Mouse (Mus musculus) limb, embryonic 14.5 days (tissue): Measurements from ENCODE around the gene Mob3b. TPM values are rescaled to one million over a fixed set of nuclear protein-coding genes. Genes with fewer than 3 reads are reported as not detected.

Experiments used
- ATAC-seq: fragments of 200-750 bp; cut with Nextera tagmentation; 2 replicates; pipeline ENCODE4 v1.8.0; 2017; ENCODE audit warnings: low read depth, moderate number of reproducible peaks, moderate TSS enrichment; ENCODE audit not compliant: low FRiP score
- DNase-seq: peaks from one replicate; pipeline ENCODE4 v3.0.0-alpha.2; 2015; ENCODE audit warnings: low spot score
- H3K27ac ChIP-seq: fragments of 300-500 bp; sonication (generic); replicated peaks from 2 replicates; pipeline ENCODE4 v1.5.1; 2014; ENCODE audit warnings: low read depth, mild to moderate bottlenecking, low read length, moderate library complexity, mixed read lengths
- H3K27me3 ChIP-seq: fragments of 300-500 bp; sonication (generic); 2 replicates; pipeline ENCODE4 v1.6.1; 2014; ENCODE audit warnings: low read length, mixed read lengths; ENCODE audit not compliant: control insufficient read depth, insufficient read depth
- H3K36me3 ChIP-seq: fragments of 300-500 bp; sonication (generic); 2 replicates; pipeline ENCODE4 v1.6.1; 2014; ENCODE audit warnings: mild to moderate bottlenecking, low read length, moderate library complexity, mixed read lengths; ENCODE audit not compliant: control insufficient read depth, insufficient read depth
- H3K4me1 ChIP-seq: fragments of 300-500 bp; sonication (generic); 2 replicates; pipeline ENCODE4 v1.6.1; 2014; ENCODE audit warnings: antibody characterized with exemption, low read length, mixed read lengths; ENCODE audit not compliant: control insufficient read depth, insufficient read depth
- H3K4me2 ChIP-seq: fragments of 300-500 bp; sonication (generic); replicated peaks from 2 replicates; pipeline ENCODE4 v1.6.1; 2014; ENCODE audit warnings: low read depth, mild to moderate bottlenecking, low read length, moderate library complexity; ENCODE audit not compliant: severe bottlenecking
- H3K4me3 ChIP-seq: fragments of 300-500 bp; sonication (generic); replicated peaks from 2 replicates; pipeline ENCODE4 v1.5.1; 2014; ENCODE audit warnings: low read length
- H3K9ac ChIP-seq: fragments of 300-500 bp; sonication (generic); 2 replicates; pipeline ENCODE4 v1.6.1; 2014; ENCODE audit warnings: mild to moderate bottlenecking, low read depth, low read length, moderate library complexity; ENCODE audit not compliant: severe bottlenecking
- H3K9me3 ChIP-seq: fragments of 300-500 bp; sonication (generic); 2 replicates; pipeline ENCODE4 v1.6.1; 2016; ENCODE audit warnings: low read length; ENCODE audit not compliant: control insufficient read depth
- POLR2A ChIP-seq: fragments of 200-500 bp; IDR thresholded peaks from 2 replicates; pipeline ENCODE4 v1.8.0; 2012; ENCODE audit warnings: inconsistent platforms, mild to moderate bottlenecking, moderate library complexity, borderline replicate concordance; ENCODE audit not compliant: insufficient read depth, insufficient read length; ENCODE audit errors: extremely low read depth
- WGBS: fragments of 180-500 bp; shearing (Covaris S2); extraction: QIAGEN DNeasy Blood & Tissue Kit; methylation state at CpG from one replicate; pipeline ENCODE4 v1.1.7; 2014; 5-methylcytosine and 5-hydroxymethylcytosine counted together
- polyA plus RNA-seq, 2 experiments: library from polyadenylated mRNA; depleted of rRNA in 1 of 2; stranded (reverse) in 1 of 2; unstranded in 1 of 2; fragments of >200 nt; fragmentation: Nextera tagmentation in 1 of 2; extraction: Ambion mirVana in 1 of 2; gene quantifications; 2 replicates each; pipeline versions ENCODE4 v1.2.1 to v1.2.3; 2012 to 2014

The Mob3b gene
- polyA plus RNA-seq, 2 experiments = 3.3 to 7.8 TPM

GRCm38 (mm10) chr4:35123087-35123486 is 34.2 kb downstream of the Mob3b start:
- WGBS = 40% methylated on average over 5 of the region's 5 CpGs
- no peak for TF ChIP-seq POLR2A
- no peak for ATAC-seq

GRCm38 (mm10) chr4:35121060-35121459 is 36.2 kb downstream of the Mob3b start:
- DNase-seq = no peak

More at GRCm38 (mm10) chr4:35123087-35123486, 34.2 kb downstream of the Mob3b start:
- Histone ChIP-seq H3K27me3 (no peaks in the 10 kb centered on the region), H3K4me3 (no peak overlapping the region), H3K27ac (no peak overlapping the region), H3K9me3 (no peaks in the 10 kb centered on the region), H3K9ac (no peak overlapping the region), H3K4me2 (no peak overlapping the region), H3K4me1 (peaks cover 5% of the 10 kb centered on the region; the same call in 1 of the 2 replicates), H3K36me3 (no peaks in the 10 kb centered on the region)
- no peak for DNase-seq

DNA sequence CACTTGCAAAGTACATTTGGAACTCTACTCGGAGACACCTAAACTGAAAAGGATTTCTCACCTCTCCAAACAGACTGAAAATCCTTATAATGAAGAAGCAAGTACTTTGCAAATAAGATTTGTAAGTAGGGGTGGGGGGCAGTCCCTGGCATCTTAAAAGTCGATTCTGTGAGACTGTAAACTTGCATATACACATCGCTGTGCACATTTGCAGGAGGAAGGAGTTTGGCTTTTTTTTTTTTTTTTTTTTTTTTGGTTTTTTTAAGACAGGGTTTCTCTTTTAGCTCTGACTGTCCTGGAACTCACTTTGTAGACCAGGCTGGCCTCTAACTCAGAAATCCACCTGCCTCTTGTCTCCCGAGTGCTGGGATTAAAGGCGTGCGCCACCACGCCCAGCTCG is 36.7 kb downstream of the Mob3b start:
- ATAC-seq (no peak), DNase-seq (no peak)
- H3K4me2 ChIP-seq = no peak overlapping the region
- H3K27ac ChIP-seq = no peak overlapping the region
- no peak for TF ChIP-seq POLR2A
- H3K9ac ChIP-seq = no peak overlapping the region
- no peaks in the 10 kb centered on the region for H3K36me3 ChIP-seq
- no peaks in the 10 kb centered on the region for H3K27me3 ChIP-seq
- H3K4me3 ChIP-seq = no peak overlapping the region
- 67% methylated on average over 8 of the region's 8 CpGs for WGBS
- H3K4me1 ChIP-seq = peaks cover 5% of the 10 kb centered on the region; the same call in 1 of the 2 replicates
- H3K9me3 ChIP-seq = no peaks in the 10 kb centered on the region

More at GRCm38 (mm10) chr4:35121060-35121459, 36.2 kb downstream of the Mob3b start:
- WGBS = 30% methylated on average over 12 of the region's 12 CpGs
- Histone ChIP-seq H3K27ac (no peak overlapping the region), H3K36me3 (no peaks in the 10 kb centered on the region), H3K4me2 (no peak overlapping the region), H3K9ac (no peak overlapping the region), H3K4me3 (no peak overlapping the region), H3K9me3 (no peaks in the 10 kb centered on the region), H3K4me1 (peaks cover 5% of the 10 kb centered on the region; the same call in 1 of the 2 replicates), H3K27me3 (no peaks in the 10 kb centered on the region)
- TF ChIP-seq POLR2A = no peak
- no peak for ATAC-seq

DNA sequence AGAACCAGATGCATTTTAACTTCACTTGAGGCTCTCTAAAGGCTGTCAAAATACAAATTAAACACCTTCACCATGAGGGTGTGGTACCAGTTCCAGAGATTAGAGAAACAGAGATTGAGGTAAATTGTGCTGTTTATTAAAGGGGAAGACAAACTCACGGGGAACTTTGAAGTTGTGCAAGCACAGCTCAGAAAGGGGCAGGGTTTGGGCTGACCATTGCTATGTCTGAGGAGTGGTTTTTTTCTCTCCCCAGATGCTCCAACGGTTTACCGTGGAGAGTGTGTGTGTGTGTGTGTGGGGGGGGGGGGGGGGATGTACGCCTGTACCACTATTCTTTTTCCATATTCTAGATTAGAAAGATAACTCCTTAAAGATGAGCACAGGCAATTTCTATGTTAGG is 37.1 kb downstream of the Mob3b start:
- Histone ChIP-seq H3K36me3 (no peaks in the 10 kb centered on the region), H3K27me3 (no peaks in the 10 kb centered on the region), H3K9ac (no peak overlapping the region), H3K4me1 (peaks cover 5% of the 10 kb centered on the region; the same call in 1 of the 2 replicates), H3K4me3 (no peak overlapping the region), H3K9me3 (no peaks in the 10 kb centered on the region), H3K27ac (no peak overlapping the region), H3K4me2 (no peak overlapping the region)
- DNase-seq = no peak
- no peak for ATAC-seq
- WGBS = 41% methylated on average over 4 of the region's 4 CpGs
- no peak for TF ChIP-seq POLR2A

GRCm38 (mm10) chr4:35118851-35119250 is 38.4 kb downstream of the Mob3b start:
- Histone ChIP-seq H3K36me3 (no peaks in the 10 kb centered on the region), H3K4me2 (no peak overlapping the region), H3K27me3 (no peaks in the 10 kb centered on the region), H3K27ac (no peak overlapping the region), H3K4me1 (peaks cover 5% of the 10 kb centered on the region; the same call in 1 of the 2 replicates), H3K4me3 (no peak overlapping the region), H3K9me3 (no peaks in the 10 kb centered on the region), H3K9ac (no peak overlapping the region)
- WGBS = 61% methylated on average over 2 of the region's 2 CpGs
- TF ChIP-seq POLR2A = no peak
- ATAC-seq (no peak), DNase-seq (no peak)

DNA sequence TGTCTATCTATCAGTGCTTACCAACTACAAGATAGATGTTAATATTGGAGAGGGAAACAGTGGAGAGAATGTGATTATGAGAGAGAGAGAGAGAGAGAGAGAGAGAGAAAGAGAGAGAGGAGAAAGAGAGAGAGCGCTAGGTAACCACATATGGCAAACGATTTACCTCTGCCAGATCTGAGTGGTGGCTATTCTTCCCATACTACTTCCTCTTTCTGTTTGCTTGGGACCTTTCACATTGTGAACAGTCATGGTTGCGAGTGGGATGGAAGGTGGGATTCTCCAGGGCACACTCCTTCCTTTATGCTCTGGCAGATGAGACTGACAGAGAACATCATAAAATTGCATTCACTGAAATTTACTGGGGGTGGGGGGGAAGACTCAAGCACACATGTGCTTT is 40.1 kb downstream of the Mob3b start:
- Histone ChIP-seq H3K4me3 (no peak overlapping the region), H3K4me1 (0 out of 2 replicates have a peak, but pooled peaks cover 1% of the 10 kb centered on the region), H3K4me2 (no peak overlapping the region), H3K36me3 (no peaks in the 10 kb centered on the region), H3K9ac (no peak overlapping the region), H3K27ac (no peak overlapping the region), H3K27me3 (no peaks in the 10 kb centered on the region), H3K9me3 (no peaks in the 10 kb centered on the region)
- 75% methylated on average over 3 of the region's 3 CpGs for WGBS
- ATAC-seq (no peak), DNase-seq (no peak)
- no peak for TF ChIP-seq POLR2A
